Mouse (Mus musculus) MEL (cell line): ENCODE results near the gene Shisa9.

Source experiments
- CHD1 ChIP-seq: IDR thresholded peaks from 2 replicates; pipeline ENCODE4 v1.6.1; 2012; ENCODE audit warnings: low read depth, mild to moderate bottlenecking, inconsistent platforms, low read length, improper control_type of control experiment
- CTCF ChIP-seq, 3 experiments: IDR thresholded peaks in 2 of 3; conservative IDR thresholded peaks in 1 of 3; 2 replicates each; pipeline ENCODE4 v1.5.1; 2011 to 2012; ENCODE audit warnings: low read length in 3 of 3, low read depth in 2 of 3, mild to moderate bottlenecking in 2 of 3, improper control_type of control experiment in 1 of 3, inconsistent platforms in 1 of 3, mixed read lengths in 1 of 3, moderate library complexity in 1 of 3; ENCODE audit not compliant: control insufficient read depth in 1 of 3, insufficient read depth in 1 of 3, poor library complexity in 1 of 3, severe bottlenecking in 1 of 3
- ETS1 ChIP-seq: IDR thresholded peaks from 2 replicates; pipeline ENCODE4 v1.6.1; 2012; ENCODE audit warnings: low read depth, mild to moderate bottlenecking, inconsistent platforms, low read length, improper control_type of control experiment, moderate library complexity
- GABPA ChIP-seq: IDR thresholded peaks from 2 replicates; pipeline ENCODE4 v1.6.1; 2012; ENCODE audit warnings: low read depth, mild to moderate bottlenecking, inconsistent platforms, low read length, improper control_type of control experiment, moderate library complexity
- MAFK ChIP-seq: IDR thresholded peaks from 2 replicates; pipeline ENCODE4 v1.6.1; 2011; ENCODE audit warnings: low read depth, mild to moderate bottlenecking, low read length, improper control_type of control experiment, borderline replicate concordance
- MAX ChIP-seq: IDR thresholded peaks from 2 replicates; pipeline ENCODE4 v1.6.1; 2011; ENCODE audit warnings: low read length, improper control_type of control experiment
- POLR2A ChIP-seq, 2 experiments: IDR thresholded peaks; 2 replicates each; pipeline ENCODE4 v1.6.1; 2011 to 2012; ENCODE audit warnings: low read length in 2 of 2, mild to moderate bottlenecking in 2 of 2, control low read depth in 1 of 2, improper control_type of control experiment in 1 of 2, low read depth in 1 of 2, moderate library complexity in 1 of 2; ENCODE audit not compliant: control insufficient read depth in 1 of 2, insufficient read depth in 1 of 2, poor library complexity in 1 of 2
- POLR2AphosphoS2 ChIP-seq: IDR thresholded peaks from 2 replicates; pipeline ENCODE4 v1.6.1; 2011; ENCODE audit warnings: low read length, improper control_type of control experiment
- RAD21 ChIP-seq: IDR thresholded peaks from 2 replicates; pipeline ENCODE4 v1.6.1; 2011; ENCODE audit warnings: mild to moderate bottlenecking, low read depth, low read length, improper control_type of control experiment
- TAL1 ChIP-seq: IDR thresholded peaks from 2 replicates; pipeline ENCODE4 v1.6.1; 2012; ENCODE audit warnings: mild to moderate bottlenecking, inconsistent platforms, low read length, moderate library complexity, mixed read lengths
- TCF12 ChIP-seq: IDR thresholded peaks from 2 replicates; pipeline ENCODE4 v1.6.1; 2014; ENCODE audit warnings: low read depth, mild to moderate bottlenecking, inconsistent platforms, low read length, improper control_type of control experiment, moderate library complexity
- USF1 ChIP-seq: IDR thresholded peaks from 2 replicates; pipeline ENCODE4 v1.6.1; 2014; ENCODE audit warnings: low read depth, mild to moderate bottlenecking, inconsistent platforms, low read length, improper control_type of control experiment, moderate library complexity

DNA sequence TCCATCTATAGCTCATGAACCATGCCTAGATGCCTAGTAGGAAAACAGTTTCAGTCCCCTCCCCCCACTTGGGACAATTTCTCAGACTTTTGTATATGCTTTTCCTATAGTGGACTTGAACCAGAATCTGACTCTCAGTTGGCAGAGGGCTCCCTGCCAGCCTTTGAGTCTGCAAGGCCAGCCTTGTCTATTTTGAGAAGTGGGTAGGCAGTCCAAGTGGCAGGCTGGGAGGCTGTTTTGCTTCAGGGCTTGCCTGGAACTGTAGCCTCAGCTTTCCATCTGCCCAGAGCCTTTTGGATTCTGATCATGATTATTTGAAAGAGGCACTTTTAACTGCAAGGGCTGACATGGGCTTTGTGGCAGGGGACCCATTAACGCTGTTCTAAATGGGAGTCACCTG, 23.2 kb upstream of the Shisa9 start:
- TF ChIP-seq CTCF (IDR thresholded peaks at IDR 0.05 in 2 of 3, conservative IDR thresholded peaks at IDR 0.05 in 1 of 3; ENCODE audit: control insufficient read depth in 1 of 3, insufficient read depth in 1 of 3, low read depth in 2 of 3, low read length in 3 of 3, poor library complexity in 1 of 3, severe bottlenecking in 1 of 3) (no peak), TAL1 (no peak), CHD1 (no peak), GABPA (no peak), TCF12 (no peak), POLR2A (IDR thresholded peaks at IDR 0.05; ENCODE audit: control insufficient read depth in 1 of 2, insufficient read depth in 1 of 2, low read depth in 1 of 2, low read length in 2 of 2, poor library complexity in 1 of 2) (no peak), POLR2AphosphoS2 (no peak), MAFK (no peak), MAX (no peak), USF1 (no peak), ETS1 (no peak), RAD21 (no peak)
